Mouse (Mus musculus) lung, adult 18-20 months (tissue): Measurements from ENCODE around the gene Mgat4a.

Source experiments
- DNase-seq, 2 experiments: peaks; one replicate each; pipeline ENCODE4 v3.0.0; 2022; ENCODE audit warnings: mixed read lengths in 2 of 2

Mgat4a gene

DNA sequence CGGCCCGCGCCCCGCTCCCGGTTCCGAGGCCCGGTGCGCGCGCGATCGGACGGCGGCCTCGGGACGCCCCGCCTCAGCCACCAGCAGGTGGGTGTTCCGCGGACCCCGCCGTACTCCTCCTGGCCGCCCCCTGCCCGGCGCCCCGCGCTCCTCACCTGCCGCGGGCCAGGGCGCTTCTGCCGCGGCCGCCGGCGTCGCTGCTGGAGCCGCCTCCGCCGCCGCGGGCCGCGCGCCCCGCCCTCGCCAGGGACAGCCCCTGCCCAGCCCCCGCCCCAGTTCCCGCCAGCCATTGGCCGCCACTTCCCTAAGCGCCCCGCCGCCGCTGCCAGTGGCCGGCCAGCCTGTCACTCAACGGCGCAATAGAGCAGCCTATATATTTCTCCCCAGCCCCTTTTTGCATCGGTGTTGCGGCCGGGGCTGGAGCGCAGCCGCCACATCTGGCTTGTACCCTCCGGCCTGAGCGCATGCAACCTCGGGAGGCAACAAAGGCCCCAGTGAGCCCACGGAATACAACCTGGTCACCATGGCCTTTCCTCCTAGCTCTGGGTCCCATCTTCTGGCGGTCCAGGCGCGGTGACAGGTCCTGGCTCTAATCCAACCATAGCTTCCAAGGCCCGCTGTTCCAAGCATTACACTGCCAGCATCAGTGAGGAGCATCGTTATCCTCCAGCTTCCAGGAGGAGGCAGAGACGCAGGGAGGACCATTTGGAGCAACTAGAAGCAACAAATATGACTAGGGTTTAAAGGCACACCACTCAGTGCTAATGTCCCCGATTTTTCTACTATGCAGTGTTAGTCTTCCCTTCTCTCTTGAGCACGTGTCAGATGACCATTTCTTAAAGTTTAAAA, at the start of gene Mgat4a:
Mgat4a (minus strand) TSS at position 207 of the 849 bp plus-strand sequence.
- peak; percentile 89 to 91 for DNase-seq

DNA sequence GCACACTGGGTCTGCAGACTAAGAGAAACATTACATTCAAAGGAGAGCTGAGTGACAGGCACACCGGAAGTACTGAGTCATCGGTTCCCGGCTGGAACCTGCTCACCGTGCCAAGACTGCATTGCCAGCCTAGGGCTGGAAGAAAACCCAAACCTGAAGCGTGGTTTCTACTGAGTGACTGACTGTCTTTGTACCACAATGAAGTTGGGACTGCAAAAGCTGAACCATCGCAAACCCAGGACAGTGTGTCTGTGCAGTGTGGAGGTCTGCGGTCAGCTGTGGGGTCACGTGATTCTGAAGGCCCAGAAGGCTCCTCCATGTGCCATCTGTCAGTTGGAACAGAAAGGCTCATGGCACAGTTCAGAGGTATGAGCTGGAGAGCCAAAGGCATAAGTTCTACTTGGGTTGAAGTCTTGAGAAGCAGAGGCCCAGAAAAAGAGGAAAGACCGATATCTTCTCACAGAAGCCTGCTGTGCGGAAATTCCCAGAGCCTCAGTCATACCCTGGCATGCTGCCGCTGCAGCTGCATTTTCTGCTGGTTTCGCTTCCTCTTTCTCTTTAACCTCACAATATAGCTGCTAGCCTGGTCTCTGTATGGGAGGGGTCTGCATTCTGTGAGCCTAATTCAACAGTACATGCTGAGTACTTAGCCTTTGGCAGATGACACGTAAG, 45.1 kb upstream of the Mgat4a start:
- DNase-seq = peak; percentile 44 to 69

DNA sequence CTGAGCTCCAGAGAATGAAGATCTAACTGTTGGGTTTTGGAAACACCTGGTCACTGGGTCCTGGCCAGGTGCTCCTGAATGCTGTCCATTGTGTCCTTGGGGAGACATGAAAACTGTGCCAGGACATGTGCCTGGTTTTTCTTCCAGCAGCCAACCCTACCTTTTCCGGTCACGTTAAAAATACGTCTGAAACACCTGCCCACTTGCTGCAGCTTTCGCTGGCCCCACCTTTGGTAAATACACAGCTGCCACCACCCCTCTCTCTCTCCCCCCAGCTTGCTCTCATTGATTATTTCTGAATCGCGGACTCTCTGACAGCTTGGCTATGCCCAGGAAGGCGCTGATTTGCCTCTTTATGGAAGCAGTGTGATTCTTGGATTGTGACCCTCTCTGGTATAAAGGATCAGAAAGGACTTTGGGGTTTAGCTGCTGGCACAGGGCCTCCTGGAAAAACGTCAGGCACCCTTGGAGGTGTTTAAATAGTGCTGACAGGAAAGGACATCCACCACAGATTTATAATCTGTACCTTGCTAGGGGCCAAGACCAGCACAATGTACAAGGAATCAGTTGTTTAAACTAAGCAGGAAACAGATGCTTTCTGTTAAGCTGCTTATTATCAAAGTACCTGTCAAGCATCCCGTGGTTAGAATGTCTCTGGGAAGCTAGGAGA, 43.1 kb upstream of the Mgat4a start:
- peak; percentile 17 to 47 for DNase-seq

DNA sequence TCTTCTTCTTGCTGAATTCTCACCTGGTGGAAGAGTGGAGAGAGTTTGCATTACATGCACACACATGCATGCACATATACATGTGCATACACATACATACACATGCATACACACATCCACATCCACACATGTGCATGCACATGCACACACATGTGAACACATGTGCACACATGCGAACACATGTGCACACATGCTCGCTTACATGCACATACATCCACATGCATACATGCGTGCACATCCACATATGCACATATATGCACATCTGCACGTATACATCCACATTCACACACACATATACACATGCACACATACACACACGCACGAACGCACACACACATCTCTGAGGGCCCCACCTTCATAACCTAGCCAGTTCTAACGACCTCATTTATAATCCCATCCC, 42.4 kb upstream of the Mgat4a start:
- no peak for DNase-seq

DNA sequence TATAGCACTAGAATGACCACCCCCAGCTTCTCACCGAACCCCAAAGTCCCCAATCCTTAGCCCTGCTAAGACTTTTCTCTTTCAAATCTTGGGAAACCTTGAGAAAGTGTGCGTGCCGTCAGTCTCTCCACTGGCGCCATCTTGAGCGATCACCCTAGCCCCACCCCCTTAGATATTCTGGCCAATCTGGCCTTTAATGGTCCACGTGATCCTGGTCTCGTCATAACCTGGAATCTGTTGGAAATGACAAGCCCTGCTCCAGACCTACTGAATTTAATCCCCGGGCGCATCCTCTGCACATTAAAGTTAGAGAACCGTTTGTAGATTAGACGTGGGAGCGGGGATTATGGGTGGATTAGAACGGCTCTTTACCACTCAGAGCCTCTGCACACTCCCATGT, 38.9 kb upstream of the Mgat4a start:
- no peak for DNase-seq

DNA sequence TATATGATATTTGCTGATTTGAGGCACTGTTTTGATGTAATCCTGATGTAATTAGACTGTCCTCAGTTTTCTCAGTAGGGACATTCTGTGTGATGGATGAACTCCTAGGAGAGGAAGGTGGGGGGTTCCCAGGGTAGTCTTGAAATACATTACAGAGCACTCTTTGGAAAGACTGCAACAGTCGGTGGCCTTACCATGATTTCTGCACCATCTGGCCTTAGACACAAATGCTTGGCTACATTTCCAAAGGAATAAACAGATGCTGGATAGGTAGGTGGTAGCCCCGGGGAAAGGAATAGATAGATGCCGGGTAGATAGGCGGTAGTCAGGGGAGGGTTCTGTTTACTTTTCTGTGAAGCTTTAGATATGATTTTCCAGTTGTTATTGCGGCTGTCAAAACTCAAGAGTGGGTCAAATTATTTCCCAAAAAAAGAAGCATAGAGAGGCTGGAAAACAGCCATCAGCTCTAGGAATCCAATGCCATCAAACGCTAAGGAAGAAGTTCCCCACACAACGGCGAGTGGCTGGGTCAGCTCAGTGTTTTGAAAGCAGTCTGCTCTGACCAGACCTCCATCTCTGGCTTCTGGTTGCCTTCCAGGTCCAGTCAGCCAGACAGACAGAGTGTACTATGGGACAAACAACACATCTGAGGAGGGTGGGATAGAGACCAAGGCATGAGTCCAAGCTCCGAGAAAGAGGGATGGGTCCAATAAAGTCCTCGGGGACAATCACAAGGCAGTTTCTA, 31.9 kb upstream of the Mgat4a start:
- DNase-seq = no peak

DNA sequence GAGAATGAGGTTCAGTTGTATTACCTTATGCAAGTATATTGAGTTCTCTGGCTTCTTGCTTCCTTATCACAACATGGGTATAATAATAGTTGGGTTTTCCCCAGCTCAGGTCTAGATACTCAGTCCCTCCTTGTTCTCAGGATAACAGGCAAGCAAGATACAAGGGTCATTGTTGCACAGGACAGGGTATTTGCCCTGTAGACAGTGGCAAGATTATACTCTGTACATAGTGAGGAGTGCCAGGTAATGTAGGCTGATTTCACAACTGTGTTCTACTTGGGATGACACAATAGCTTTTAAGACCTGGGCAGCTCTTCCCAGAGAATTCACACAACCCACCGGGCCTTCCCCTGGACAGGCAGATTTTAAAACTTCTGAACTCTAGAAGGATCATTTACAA, 27.6 kb upstream of the Mgat4a start:
- no peak for DNase-seq

DNA sequence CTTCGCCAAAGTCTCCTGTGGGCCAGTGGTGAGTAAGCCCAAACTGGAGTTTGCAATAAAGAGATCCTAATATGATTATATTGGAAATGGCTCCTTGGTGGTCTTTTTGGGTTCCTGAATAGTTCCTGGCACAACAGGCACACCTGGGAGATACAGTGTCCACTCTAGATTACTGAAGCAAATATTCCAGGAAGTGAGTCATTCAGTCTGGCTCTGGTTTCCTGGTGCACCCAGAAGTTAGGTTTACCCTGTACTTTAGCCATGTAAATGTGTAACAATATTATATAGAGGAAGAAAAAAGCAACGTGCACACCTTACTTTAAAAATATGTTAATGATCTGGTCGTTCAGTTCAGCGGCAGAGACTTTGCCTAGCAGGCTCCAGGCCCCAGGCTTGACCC, 25.9 kb upstream of the Mgat4a start:
- no peak for DNase-seq

DNA sequence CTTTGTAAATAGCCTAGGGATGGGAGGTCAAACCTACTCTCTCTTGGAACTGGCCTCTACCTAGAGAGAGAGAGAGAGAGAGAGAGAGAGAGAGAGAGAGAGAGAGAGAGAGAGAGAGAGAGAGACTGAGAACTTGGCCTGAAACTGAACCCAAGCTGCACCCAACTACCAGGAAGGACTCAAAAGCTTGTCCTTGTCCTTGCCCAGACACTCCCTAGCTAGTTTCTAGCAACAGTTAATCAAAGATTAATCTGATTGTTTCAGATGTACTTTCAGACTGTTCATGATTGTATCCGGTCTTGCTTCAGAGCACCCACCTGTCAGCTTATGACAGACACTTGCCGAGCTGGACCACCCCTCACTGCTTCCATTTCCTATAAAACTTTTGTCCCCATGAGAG, 25.5 kb upstream of the Mgat4a start:
- no peak for DNase-seq

DNA sequence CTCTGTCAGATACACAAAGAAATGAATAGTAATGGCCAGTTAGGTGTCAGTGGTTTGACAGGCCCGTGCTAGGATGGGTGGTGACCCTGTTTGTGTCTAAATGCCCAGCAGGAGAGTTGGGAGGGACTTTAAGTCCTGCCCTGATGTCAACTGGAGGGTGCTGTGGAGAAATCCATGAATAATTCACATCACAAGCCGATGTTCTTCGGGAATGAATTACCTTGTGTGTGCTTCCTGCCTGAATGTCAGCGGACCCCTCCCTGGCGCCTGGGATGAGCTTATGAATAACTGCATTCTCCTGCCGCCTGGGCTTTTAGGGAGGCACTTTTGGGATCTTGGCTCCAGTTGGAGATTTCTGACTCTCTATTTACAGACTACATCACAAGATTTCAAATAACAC, 24.6 kb upstream of the Mgat4a start:
- DNase-seq = no peak

DNA sequence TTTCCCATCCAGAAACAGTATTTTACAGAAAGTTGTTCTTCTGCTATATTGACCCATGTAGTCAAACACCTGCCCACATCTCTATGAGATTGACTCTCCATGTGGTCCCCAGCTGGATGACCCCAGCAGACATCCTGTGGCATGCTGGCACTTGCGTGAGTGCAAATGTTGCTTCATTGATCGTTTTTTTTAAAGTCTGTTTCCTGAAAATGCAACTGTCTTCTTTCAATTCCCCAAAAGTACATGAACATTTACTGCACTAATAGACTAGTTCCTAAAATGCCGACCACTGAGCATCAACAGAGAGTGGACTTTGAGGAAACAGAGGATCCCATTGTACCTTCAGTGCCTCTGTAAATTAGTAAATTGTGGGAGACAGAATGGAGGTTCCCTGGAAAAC, 21.1 kb upstream of the Mgat4a start:
- DNase-seq = peak in 1 of 2 experiments; percentile 7

DNA sequence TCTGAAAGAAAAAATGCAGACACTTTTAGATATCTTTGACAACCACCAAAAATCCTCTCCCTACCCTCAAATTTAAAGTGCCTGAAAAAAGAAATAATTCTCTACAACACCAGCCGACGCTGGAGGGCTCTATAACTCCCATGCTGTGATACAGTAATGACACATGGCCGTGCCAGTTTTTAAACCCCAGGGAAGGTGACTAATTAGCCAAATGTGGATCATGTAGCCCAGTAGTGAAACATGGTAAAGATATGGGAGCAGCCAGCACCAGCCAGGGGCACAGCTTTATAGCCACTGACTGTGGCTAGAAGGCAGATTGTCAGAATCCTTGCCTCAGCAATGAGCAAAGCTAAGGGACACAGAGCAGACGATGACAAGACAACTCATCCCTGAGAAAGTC, 19.5 kb upstream of the Mgat4a start:
- no peak for DNase-seq

DNA sequence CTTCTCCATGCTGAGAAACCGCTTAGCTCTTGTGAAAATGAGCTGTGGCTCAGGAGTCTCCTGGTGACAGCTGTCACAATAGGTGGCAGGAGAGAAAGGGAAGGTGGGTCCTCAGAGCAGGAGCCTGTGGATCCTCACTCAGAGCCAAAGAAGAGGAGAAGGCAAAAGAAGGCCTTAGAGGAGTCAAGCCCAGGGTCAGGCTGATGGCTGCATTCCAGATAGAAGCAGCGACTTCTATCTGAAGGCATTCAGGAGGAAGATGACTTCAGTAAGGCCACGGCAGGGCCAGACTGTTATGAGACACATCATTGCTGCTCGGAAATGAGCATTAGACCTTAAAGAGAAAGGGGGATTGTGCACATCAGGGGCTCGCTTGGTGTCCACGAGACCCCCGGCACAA, 11.2 kb upstream of the Mgat4a start:
- DNase-seq = no peak

DNA sequence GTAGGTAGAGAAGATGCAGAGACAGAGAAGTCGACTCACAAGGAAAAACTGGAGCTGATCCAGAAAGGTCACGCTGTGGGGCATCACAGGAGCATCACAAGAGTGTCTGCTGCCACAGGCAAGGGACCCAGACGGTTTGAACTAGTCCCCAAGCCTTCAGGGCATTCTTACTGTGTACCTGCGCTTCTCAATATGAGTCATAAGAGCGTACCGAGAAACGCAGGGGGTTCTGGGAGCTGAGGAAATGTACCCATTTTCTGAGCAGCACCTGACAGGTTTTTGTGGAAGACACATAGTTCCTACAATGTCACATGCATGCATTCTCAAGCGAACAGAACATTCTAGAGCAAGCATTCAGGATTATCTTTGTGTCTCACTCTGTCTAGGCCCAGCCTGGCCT, 8.7 kb upstream of the Mgat4a start:
- no peak for DNase-seq

DNA sequence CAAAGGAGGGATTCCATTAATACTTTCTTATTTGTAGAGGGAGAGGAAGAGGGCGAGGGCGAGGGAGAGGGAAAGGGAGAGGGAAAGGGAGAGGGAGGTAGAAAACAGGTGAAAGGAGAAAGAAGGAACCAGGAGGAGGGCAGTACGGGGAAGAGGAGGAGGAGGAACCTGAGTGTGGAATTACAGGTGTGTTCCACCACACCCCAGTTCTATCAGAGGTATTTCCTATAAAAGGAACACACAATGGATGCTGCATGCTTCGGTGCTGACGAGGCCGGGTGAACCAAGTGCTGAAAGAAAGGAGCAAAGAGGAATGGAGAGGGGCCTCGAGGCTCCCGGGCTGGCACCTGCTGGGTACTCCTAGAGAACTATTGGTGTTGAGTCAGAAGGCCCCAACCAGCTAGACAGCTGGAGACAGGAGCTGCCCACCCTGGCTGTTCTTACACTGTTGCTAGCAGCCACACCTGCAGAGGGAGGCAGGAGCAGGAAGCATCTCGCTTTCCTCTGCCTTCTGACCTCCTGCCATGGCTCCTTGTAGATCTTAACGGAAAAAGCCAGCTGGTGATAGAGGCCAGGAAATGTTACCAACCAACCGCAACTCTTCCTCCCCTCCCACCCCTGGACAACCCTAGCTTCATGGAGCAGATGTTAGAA, 5.7 kb upstream of the Mgat4a start:
- DNase-seq = no peak

DNA sequence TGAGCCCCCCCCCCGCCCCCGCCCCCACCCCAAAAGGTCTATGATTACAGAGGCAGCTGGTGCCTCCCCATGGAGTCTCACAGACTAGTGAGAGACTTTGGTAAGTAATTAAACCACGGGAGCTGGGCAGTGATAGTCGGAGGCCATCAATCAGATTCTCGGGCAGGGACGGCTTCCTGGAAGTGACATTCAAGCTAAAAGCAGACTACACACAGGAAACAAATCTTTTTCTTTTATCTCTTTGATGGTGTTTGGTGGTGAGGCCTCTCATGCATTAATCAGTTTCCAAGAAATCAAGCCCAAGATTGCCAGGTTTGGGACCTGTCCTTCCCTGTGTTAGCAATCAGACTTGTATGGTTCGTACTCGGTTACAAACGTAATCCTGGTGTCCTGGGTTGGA, 3.4 kb upstream of the Mgat4a start:
- DNase-seq = no peak

DNA sequence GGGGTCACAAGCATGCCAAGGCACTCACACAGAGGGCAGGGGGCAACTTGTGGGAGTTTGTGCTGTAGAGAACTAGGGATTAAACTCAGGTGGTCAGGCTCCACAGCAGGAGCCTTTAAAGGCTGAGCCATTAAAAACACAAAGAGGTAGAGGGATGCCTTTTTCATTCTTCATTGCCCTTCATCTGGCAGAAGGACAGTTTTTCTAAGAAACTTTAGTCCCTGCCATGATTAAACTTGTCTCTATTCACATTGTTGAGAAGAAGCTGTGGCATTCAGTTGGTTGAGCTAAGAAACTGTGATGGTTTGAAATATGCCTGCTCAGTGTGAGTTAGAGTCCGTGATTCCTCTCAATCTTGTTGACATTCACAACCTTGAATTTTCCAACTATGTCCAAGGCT, 2.2 kb upstream of the Mgat4a start:
- DNase-seq = no peak

DNA sequence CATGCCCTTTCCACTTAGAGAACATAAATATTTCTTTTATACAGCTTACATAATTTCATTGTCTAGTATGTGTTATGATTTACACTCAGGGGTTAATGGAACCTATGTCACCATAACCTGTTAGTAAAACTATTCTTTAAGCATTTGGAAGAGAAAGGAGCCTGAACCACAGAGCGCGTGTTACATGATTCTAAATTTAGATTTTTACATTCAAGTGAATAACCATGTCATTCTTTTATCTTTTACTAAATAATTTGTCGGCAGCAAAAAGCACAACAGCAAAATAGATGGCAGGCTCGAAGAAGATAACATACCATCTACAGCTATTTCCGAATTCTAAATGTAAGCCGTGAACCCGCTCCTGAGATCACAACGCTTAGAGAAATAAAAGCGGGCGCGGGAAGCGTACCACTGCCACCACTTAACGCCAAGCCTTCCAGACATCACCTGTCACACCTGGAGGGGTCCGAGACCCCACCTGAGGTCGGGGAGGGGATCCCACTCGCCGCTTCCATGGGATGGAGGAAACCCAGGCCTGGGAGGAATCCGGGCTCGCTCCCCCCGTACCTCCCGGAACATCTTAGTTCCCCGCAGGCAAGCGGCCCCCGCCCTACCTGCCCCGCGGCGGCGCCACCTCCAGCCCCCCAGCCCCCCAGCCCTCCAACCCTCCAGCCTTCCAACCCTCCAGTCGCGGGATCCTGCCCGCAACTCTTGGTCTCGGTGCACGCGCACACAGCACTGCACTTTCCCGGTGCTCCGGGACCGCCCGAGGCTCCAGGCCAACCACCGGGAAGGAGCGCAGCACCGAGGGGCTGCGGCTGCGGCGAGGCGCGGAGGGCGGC, 627 bp downstream of the Mgat4a start:
- DNase-seq = peak in 1 of 2 experiments; percentile 18

DNA sequence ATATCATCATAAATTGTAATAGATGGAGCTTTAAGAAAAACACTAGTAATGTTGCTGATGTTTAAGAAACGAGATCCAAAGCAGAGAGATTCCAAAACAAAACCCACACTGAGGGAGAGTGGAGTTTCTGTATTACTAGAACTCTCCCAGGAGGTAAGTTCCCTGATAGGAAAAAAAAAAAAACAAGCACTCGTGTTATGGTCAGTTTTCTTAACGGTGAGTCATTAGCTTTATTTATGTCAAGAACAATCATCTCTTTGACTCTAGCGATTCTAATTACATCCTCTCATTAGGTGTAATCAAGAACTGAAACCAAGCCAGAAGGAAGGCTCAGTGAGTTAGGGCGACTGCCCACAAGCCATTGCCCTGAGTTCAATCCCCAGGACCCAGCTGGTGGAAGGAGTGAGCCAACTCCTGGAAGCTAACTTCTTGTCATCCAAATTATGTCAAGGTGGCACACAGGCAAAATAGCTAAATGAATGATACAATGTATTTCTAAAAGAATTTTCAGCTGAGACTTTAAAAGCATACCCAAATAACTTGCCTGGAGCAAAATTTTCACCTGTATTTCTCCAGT, 6.2 kb downstream of the Mgat4a start:
- DNase-seq = no peak

DNA sequence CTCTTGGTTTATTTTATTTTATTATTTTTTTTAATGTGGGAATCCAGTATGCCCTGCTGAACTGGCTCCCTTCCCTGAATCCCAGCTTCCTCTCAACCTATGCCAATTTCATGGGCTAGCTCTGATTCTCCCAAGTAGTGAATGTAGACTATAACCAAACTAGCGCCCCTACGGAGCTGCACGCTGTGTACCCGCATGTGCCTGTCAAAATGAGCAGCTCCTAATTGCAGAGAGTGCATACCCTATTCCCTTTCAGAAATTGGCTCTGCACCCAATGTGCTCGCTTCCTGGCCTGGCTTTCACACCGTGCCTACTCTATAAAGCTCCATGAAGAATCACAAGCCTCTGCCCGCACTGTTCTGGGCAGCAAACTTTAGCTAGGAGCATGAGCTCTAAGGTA, 7.6 kb downstream of the Mgat4a start:
- DNase-seq = no peak

DNA sequence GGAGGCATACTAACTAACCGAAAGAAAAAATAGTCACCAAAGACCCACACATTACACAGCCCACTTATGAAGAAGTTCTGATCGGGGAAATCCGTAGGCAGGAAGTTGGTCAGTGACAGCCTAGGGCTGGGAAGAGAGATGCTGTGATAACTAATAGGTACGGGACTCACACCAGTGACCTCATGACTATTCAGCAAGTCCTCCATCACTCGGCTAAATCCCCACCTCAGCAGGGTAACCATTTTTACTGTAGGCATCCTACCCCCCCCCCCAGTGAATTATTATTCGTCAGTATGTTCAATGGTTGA, 8.3 kb downstream of the Mgat4a start:
- no peak for DNase-seq
